Mouse (Mus musculus): Measurements from ENCODE around the gene Carf.

Carf gene

DNA sequence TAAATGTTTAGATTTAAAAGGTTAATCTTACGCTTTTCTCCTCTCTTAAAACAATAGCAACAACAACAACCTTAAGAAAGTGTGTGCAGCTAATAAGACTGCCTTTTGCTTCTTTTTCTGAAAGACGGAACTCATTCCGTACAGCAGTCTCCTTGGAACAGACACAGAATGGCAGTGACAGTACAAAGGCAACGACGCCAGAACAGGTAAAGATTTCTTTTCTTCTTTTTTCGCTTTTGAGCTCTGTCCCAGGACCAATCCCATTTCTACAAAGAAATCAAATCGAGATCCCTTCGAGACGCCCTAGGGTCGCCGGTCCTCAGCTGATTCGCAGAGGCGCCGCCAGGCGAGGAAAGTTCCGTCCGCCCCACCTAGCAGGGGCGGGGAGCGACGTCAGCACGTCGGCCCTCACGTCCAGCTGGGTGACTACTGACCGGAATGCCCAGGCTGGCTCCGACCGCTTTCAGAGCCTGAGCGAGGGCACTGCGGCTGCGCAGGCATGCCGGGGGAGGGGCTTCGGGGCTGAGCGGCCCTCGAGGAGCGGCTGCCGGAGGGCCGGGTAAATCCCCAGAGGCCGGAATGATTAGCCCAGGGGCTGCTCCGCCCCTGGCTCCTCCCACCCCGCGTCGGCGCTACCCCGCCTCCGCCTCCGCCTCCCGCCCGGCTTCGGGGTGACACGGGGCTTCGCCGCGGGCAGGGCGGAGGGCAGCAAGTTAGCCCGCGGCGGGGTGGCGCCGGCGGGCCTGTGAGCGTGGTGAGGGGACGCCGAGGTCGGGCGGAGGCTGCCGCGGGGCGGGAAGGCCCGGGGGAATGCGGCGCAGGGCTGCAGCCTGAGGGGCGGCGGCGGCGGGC is 82.1 kb downstream of the Carf start, which contains the start of gene Nbeal1:
Gene Nbeal1 (plus strand): TSS at position 668 of the 852 bp plus-strand sequence.
- DNase-seq (ENCODE audit: low spot score) = peak; percentile 98

GRCm38 (mm10) chr1:60180784-60181221 is 82.8 kb downstream of the Carf start:
- DNase-seq (ENCODE audit: low spot score) = peak; percentile 81

DNA sequence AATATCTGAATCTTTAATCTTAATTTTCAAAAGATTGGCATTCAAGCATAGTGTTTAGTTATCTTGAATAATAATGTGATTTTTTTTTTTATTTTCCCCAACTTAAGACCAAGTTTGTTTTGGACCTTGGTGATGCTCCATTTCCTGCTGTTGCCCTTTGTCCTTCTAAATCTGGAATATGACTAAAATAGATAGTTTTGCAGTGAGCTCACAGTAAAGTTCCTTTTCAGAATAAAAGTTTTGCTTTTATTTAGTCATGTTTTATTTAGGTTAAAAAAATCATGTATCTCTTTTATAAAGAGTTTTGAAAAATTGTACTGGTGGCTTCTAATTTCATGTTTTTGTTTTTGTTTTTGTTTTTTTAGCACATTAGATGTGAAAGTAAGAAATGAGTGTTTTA is 90.4 kb downstream of the Carf start:
- no peak for DNase-seq (ENCODE audit: low spot score)

GRCm38 (mm10) chr1:60196813-60197212 is 98.8 kb downstream of the Carf start:
- DNase-seq (ENCODE audit: low spot score) = peak; percentile 36

DNA sequence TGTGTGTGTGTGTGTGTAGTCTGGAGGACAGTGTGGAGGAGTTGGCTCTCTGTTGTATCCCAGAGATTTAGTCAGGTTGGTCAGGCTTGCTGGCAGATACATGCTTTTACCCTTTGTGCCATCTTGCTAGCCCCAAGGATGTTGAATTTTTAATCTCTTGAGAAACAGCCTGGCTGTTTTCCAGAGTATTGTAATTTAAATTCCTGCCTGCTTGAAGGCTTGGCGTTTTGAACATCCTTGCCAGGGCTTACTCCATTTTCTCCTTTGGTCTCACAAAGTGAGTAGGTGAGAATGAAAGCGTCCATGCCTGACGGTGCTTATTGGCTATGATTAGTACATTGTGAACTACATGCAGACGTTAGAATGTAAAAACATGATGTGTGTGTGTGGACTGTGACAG is 101.0 kb downstream of the Carf start:
- DNase-seq (ENCODE audit: low spot score) = no peak

Data from embryo, embryonic 10.5 days (tissue).